Mouse (Mus musculus): ENCODE measurements at regions not wholly inside any gene's neighbourhood (a gene's known extent, or its start where the extent isn't known, plus 50 kb on each side); places are given as distances from the start of the nearest gene placed in this dataset.
"Not testable (repeated sequence)": the region's sequence is repeated elsewhere in the genome, so short reads cannot be mapped to it uniquely, and the experiment has no call there.

GRCm38 (mm10) chr16:3114473-3115335 is 476.1 kb upstream of the Olfr161 start:
- DNase-seq: peak; percentile 13

GRCm38 (mm10) chr16:3115336-3116112 is 475.3 kb upstream of the Olfr161 start:
- DNase-seq: peak; percentile 7

GRCm38 (mm10) chr16:3116113-3116511 is 474.7 kb upstream of the Olfr161 start:
- peak; percentile 20 for DNase-seq

- DNase-seq: not testable (repeated sequence)
Observed at GRCm38 (mm10) chr16:3121216-3121615, 469.6 kb upstream of the Olfr161 start.

GRCm38 (mm10) chr16:3122145-3122860 is 468.5 kb upstream of the Olfr161 start:
- DNase-seq: not testable (repeated sequence)

- peak; percentile 11 for DNase-seq
Observed at GRCm38 (mm10) chr16:3122861-3123477, 467.9 kb upstream of the Olfr161 start.

GRCm38 (mm10) chr16:3127317-3127716 is 463.5 kb upstream of the Olfr161 start:
- not testable (repeated sequence) for DNase-seq

Data from gastrocnemius, postnatal 25 days (tissue).